Comparison of ENCODE assay signal across 8 mouse cellular contexts in genomic region chr6:53286389-53287037, GRCm38 (mm10). TPM values are rescaled to one million over a fixed set of nuclear protein-coding genes. Genes with fewer than 3 reads are reported as not detected.
DNase-seq lines count a peak whose midpoint lies in the region; ATAC-seq and TF ChIP-seq lines count a peak whose summit lies in the region.

No protein-coding gene starts in this region.

- ATAC-seq in stomach, embryonic 14.5 days (ENCODE audit: insufficient number of reproducible peaks, insufficient read depth, low FRiP score, low read depth): 0 out of 2 replicates have a peak, but pooled peaks have one; percentile 11

- H3K4me3 ChIP-seq in kidney, adult 2 months (ENCODE audit: insufficient read depth, low read depth, low read length): peak overlapping the region; percentile 38
- peak overlapping the region; percentile 50 for H3K4me3 ChIP-seq in stomach, embryonic 14.5 days (ENCODE audit: low read depth, low read length)

- intact Hi-C loops in left cerebral cortex, postnatal 4 days (cut with DNase I): loop anchor here (10.0 kb wide), 1 partner anchor 438 kb away; no protein-coding TSS in a partner anchor

- H3K27ac ChIP-seq in kidney, adult 2 months (ENCODE audit: insufficient read depth, low read depth, low read length): no peak overlapping the region
- H3K27ac ChIP-seq in stomach, embryonic 14.5 days (ENCODE audit: low read length): no peak overlapping the region

- H3K4me1 ChIP-seq in kidney, adult 2 months (ENCODE audit: control insufficient read depth, insufficient read depth, low read length): no peaks in the 10 kb centered on the region
- H3K4me1 ChIP-seq in stomach, embryonic 14.5 days (ENCODE audit: control insufficient read depth, insufficient read depth, low read length): peaks cover 18% of the 10 kb centered on the region; the same call in 1 of the 2 replicates

- no peaks in the 10 kb centered on the region for H3K36me3 ChIP-seq in kidney, adult 2 months (ENCODE audit: control insufficient read depth, insufficient read depth, low read length)
- H3K36me3 ChIP-seq in stomach, embryonic 14.5 days (ENCODE audit: control insufficient read depth, insufficient read depth, low read length): no peaks in the 10 kb centered on the region

- no peaks in the 10 kb centered on the region for H3K9me3 ChIP-seq in stomach, embryonic 14.5 days (ENCODE audit: control insufficient read depth, low read depth, low read length)

- 0 out of 2 replicates have a peak overlapping the region, but pooled peaks have one; percentile 14 for H3K9ac ChIP-seq in stomach, embryonic 14.5 days (replicated peaks; ENCODE audit: low read depth, low read length)

- peak overlapping the region; percentile 100 for H3K4me2 ChIP-seq in stomach, embryonic 14.5 days (replicated peaks; ENCODE audit: low read depth, low read length)

- no peak for TF ChIP-seq CTCF in kidney, adult 2 months (conservative IDR thresholded peaks at IDR 0.05; ENCODE audit: insufficient read depth, insufficient read length, low read depth, low read length)

- TF ChIP-seq POLR2A in kidney, adult 2 months (IDR thresholded peaks at IDR 0.05; ENCODE audit: low read depth, low read length): no peak

- no peaks in the 10 kb centered on the region; the same call in 1 of the 2 replicates for H3K27me3 ChIP-seq in kidney, adult 2 months (replicated peaks; ENCODE audit: control insufficient read depth, insufficient read depth, low read length)
- peaks cover 37% of the 10 kb centered on the region for H3K27me3 ChIP-seq in stomach, embryonic 14.5 days (ENCODE audit: control insufficient read depth, insufficient read depth, low read length)

- peak; percentile 9 for DNase-seq in left cerebral cortex, postnatal 4 days
- no peak for DNase-seq in left cerebral cortex, adult 9 months (ENCODE audit: low spot score in 2 of 2)
- DNase-seq in embryo, embryonic 10.5 days (ENCODE audit: low spot score): peak; percentile 65
- peak; percentile 74 for DNase-seq in heart, adult 8-10 months (ENCODE audit: low spot score)
- peak; percentile 21 for DNase-seq in kidney, adult 2 months
- peak; percentile 54 for DNase-seq in lung, postnatal 10 days
- no peak for DNase-seq in frontal cortex, postnatal 25 days (ENCODE audit: low spot score in 2 of 2)

- 12% methylated on average over 20 of the region's 20 CpGs for WGBS in kidney, adult 2 months
- WGBS in stomach, embryonic 14.5 days: 4% methylated on average over 20 of the region's 20 CpGs

RNA-seq across cellular contexts. Expression of gene Creb5, which starts 0.6 kb away (rescaled TPM):
- 1 to 10 TPM; 4.2 to 5.4 TPM for total RNA-seq in left cerebral cortex, postnatal 4 days (2021)
- 1 to 10 TPM; 4.5 to 9.9 (median 8.2) TPM for total RNA-seq in heart, adult 8-10 months (2022)
- 0.67 and 0.90 TPM in 2 replicates for polyA plus RNA-seq in kidney, adult 2 months (2012; rRNA removed)
- polyA plus RNA-seq in stomach, embryonic 14.5 days (2014; fragmentation: Nextera tagmentation; extraction: Ambion mirVana): 10.2 and 12.2 TPM in 2 replicates

Comparison
In these comparisons a context has a peak if more than half of its experiments do, and no peak if none do; other contexts are left out.
1. DNase-seq: peak in left cerebral cortex, postnatal 4 days (single experiment), embryo, embryonic 10.5 days (single experiment), heart, adult 8-10 months (single experiment), kidney, adult 2 months (single experiment) and lung, postnatal 10 days (single experiment); none in left cerebral cortex, adult 9 months (0 of 2) and frontal cortex, postnatal 25 days (0 of 2).